Mouse (Mus musculus): Measurements from ENCODE around the gene Npcd. TPM values are rescaled to one million over a fixed set of nuclear protein-coding genes. Genes with fewer than 3 reads are reported as not detected.

Gene Npcd
- total RNA-seq (2014; fragmentation: Nextera tagmentation) (not detected in 2 replicates), total RNA-seq (2017) (not detected in 2 replicates)

- ATAC-seq (replicated peaks; ENCODE audit: low FRiP score, low TSS enrichment, poor library complexity, severe bottlenecking), result peak; percentile 45
These were observed at the start of gene Npcd, which contains the start of gene Cbx6 for GRCm38 (mm10) chr15:79834130-79834880. TSS of gene Npcd (minus strand) at chr15:79834237. TSS of gene Cbx6 (minus strand) at chr15:79834688.

- peak; percentile 86 for ATAC-seq (replicated peaks; ENCODE audit: low FRiP score, low TSS enrichment, poor library complexity, severe bottlenecking)
These were observed 49.4 kb upstream of the Npcd start for GRCm38 (mm10) chr15:79883352-79883822.

GRCm38 (mm10) chr15:79882623-79883267, 48.7 kb upstream of the Npcd start:
- no peak for ATAC-seq (replicated peaks; ENCODE audit: low FRiP score, low TSS enrichment, poor library complexity, severe bottlenecking)

GRCm38 (mm10) chr15:79880477-79880876, 46.4 kb upstream of the Npcd start:
- no peak for ATAC-seq (replicated peaks; ENCODE audit: low FRiP score, low TSS enrichment, poor library complexity, severe bottlenecking)

- peak; percentile 55; the same call in 1 of the 2 replicates for ATAC-seq (replicated peaks; ENCODE audit: low FRiP score, low TSS enrichment, poor library complexity, severe bottlenecking)
These were observed 45.3 kb upstream of the Npcd start for GRCm38 (mm10) chr15:79879319-79879718.

GRCm38 (mm10) chr15:79878725-79879136, 44.7 kb upstream of the Npcd start:
- no peak for ATAC-seq (replicated peaks; ENCODE audit: low FRiP score, low TSS enrichment, poor library complexity, severe bottlenecking)

- no peak for ATAC-seq (replicated peaks; ENCODE audit: low FRiP score, low TSS enrichment, poor library complexity, severe bottlenecking)
These were observed 41.4 kb upstream of the Npcd start for GRCm38 (mm10) chr15:79875261-79875995.

GRCm38 (mm10) chr15:79873995-79874394, 40.0 kb upstream of the Npcd start:
- no peak for ATAC-seq (replicated peaks; ENCODE audit: low FRiP score, low TSS enrichment, poor library complexity, severe bottlenecking)

GRCm38 (mm10) chr15:79873545-79873944, 39.5 kb upstream of the Npcd start:
- no peak for ATAC-seq (replicated peaks; ENCODE audit: low FRiP score, low TSS enrichment, poor library complexity, severe bottlenecking)

GRCm38 (mm10) chr15:79867260-79868002, 33.4 kb upstream of the Npcd start:
- ATAC-seq (replicated peaks; ENCODE audit: low FRiP score, low TSS enrichment, poor library complexity, severe bottlenecking), result no peak

- no peak for ATAC-seq (replicated peaks; ENCODE audit: low FRiP score, low TSS enrichment, poor library complexity, severe bottlenecking)
These were observed 25.8 kb upstream of the Npcd start for GRCm38 (mm10) chr15:79859821-79860220.

GRCm38 (mm10) chr15:79858979-79859378, 24.9 kb upstream of the Npcd start:
- ATAC-seq (replicated peaks; ENCODE audit: low FRiP score, low TSS enrichment, poor library complexity, severe bottlenecking), result no peak

- no peak for ATAC-seq (replicated peaks; ENCODE audit: low FRiP score, low TSS enrichment, poor library complexity, severe bottlenecking)
These were observed 16.1 kb upstream of the Npcd start for GRCm38 (mm10) chr15:79850143-79850542.

GRCm38 (mm10) chr15:79847100-79847499, 13.1 kb upstream of the Npcd start:
- no peak for ATAC-seq (replicated peaks; ENCODE audit: low FRiP score, low TSS enrichment, poor library complexity, severe bottlenecking)

- ATAC-seq (replicated peaks; ENCODE audit: low FRiP score, low TSS enrichment, poor library complexity, severe bottlenecking), result no peak
These were observed 11.9 kb upstream of the Npcd start for GRCm38 (mm10) chr15:79845986-79846385.

- ATAC-seq (replicated peaks; ENCODE audit: low FRiP score, low TSS enrichment, poor library complexity, severe bottlenecking), result no peak
These were observed 8.9 kb upstream of the Npcd start for GRCm38 (mm10) chr15:79842985-79843384.

- no peak for ATAC-seq (replicated peaks; ENCODE audit: low FRiP score, low TSS enrichment, poor library complexity, severe bottlenecking)
These were observed 6.2 kb upstream of the Npcd start for GRCm38 (mm10) chr15:79840281-79840680.

GRCm38 (mm10) chr15:79834881-79835260, 834 bp upstream of the Npcd start:
- ATAC-seq (replicated peaks; ENCODE audit: low FRiP score, low TSS enrichment, poor library complexity, severe bottlenecking), result no peak

Measured in megakaryocyte-erythroid progenitor cell, adult 5-6 weeks (primary cell).